16 mouse cellular contexts compared by ENCODE assay signal in genomic region chr4:151876400-151876799, GRCm38 (mm10). TPM values are rescaled to one million over a fixed set of nuclear protein-coding genes. Genes with fewer than 3 reads are reported as not detected.
DNase-seq lines count a peak whose midpoint lies in the region; ATAC-seq and TF ChIP-seq lines count a peak whose summit lies in the region.
"Had no signal": no experiment of that assay in that cellular context is flagged by ENCODE, and none has a peak within 500 bp of the region (broad histone marks: within the 10 kb centered on the region; RNA-seq: fewer than 3 reads in every experiment).

No protein-coding gene starts in this region.

- H3K4me3 ChIP-seq in kidney, embryonic 15.5 days (replicated peaks) = no peak overlapping the region
- no peak overlapping the region for H3K4me3 ChIP-seq in CH12.LX (replicated peaks in 1 of 3; ENCODE audit: low read depth in 2 of 3, low read length in 2 of 3, poor library complexity in 1 of 3)
- no peak overlapping the region for H3K4me3 ChIP-seq in embryonic facial prominence, embryonic 12.5 days
- 0 out of 2 replicates have a peak overlapping the region, but pooled peaks have one; percentile 2 for H3K4me3 ChIP-seq in midbrain, embryonic 16.5 days (ENCODE audit: low read depth, low read length)
- H3K4me3 ChIP-seq: heart, embryonic 15.5 days had no signal

- peaks cover 33% of the 10 kb centered on the region for H3K27me3 ChIP-seq in kidney, embryonic 15.5 days
- H3K27me3 ChIP-seq in CH12.LX (replicated peaks) = peaks cover 54% of the 10 kb centered on the region
- H3K27me3 ChIP-seq in embryonic facial prominence, embryonic 12.5 days = peaks cover 7% of the 10 kb centered on the region; the same call in 1 of the 2 replicates
- no peaks in the 10 kb centered on the region; the same call in 1 of the 2 replicates for H3K27me3 ChIP-seq in midbrain, embryonic 16.5 days (ENCODE audit: control insufficient read depth, insufficient read depth, low read depth, low read length)

- in situ Hi-C loops in CH12.LX (cut with MboI; ENCODE audit: low pct_ligation_motif_present, low pct_unique_long_range_greater_than_20kb, low sequenced_read_pairs) = loop anchor here (25.0 kb wide), 2 partner anchors 89 to 714 kb away; no protein-coding TSS in a partner anchor

- no peak overlapping the region for H3K27ac ChIP-seq in kidney, embryonic 15.5 days
- no peak overlapping the region for H3K27ac ChIP-seq in CH12.LX (ENCODE audit: insufficient read depth, low read depth)
- H3K27ac ChIP-seq in embryonic facial prominence, embryonic 12.5 days = no peak overlapping the region
- H3K27ac ChIP-seq in midbrain, embryonic 16.5 days (ENCODE audit: low read length) = no peak overlapping the region
- H3K27ac ChIP-seq: heart, embryonic 15.5 days; kidney, postnatal 0 days had no signal

- no peak for TF ChIP-seq POLR2A in CH12.LX (IDR thresholded peaks at IDR 0.05; ENCODE audit: low read depth, low read length)

- peak overlapping the region; percentile 18 for H3K4me2 ChIP-seq in kidney, embryonic 15.5 days
- peak overlapping the region; percentile 40; the same call in 1 of the 2 replicates for H3K4me2 ChIP-seq in CH12.LX (ENCODE audit: insufficient read depth, low read depth, poor library complexity, severe bottlenecking)
- no peak overlapping the region for H3K4me2 ChIP-seq in embryonic facial prominence, embryonic 12.5 days (replicated peaks)
- H3K4me2 ChIP-seq in midbrain, embryonic 16.5 days (ENCODE audit: low read length) = peak overlapping the region; percentile 40
- H3K4me2 ChIP-seq: heart, embryonic 15.5 days had no signal

- TF ChIP-seq RAD21 in CH12.LX (IDR thresholded peaks at IDR 0.05; ENCODE audit: low read depth, low read length) = no peak

- WGBS in kidney, embryonic 15.5 days = 52% methylated on average over 14 of the region's 14 CpGs
- whole genome bisulfite sequencing in embryonic facial prominence, embryonic 12.5 days = 54% methylated on average over 14 of the region's 14 CpGs
- WGBS in midbrain, embryonic 16.5 days = 56% methylated on average over 14 of the region's 14 CpGs

- DNase-seq in kidney, postnatal 25 days = no peak
- DNase-seq in CH12.LX (ENCODE audit: extremely low read depth) = no peak
- DNase-seq in gastrocnemius, adult 8-10 months (ENCODE audit: low spot score in 2 of 2) = no peak
- DNase-seq in thymus, postnatal 0 days (ENCODE audit: low spot score) = no peak
- DNase-seq: adrenal gland, postnatal 25 days; cerebellum, postnatal 25 days; heart, adult 11 months; liver, postnatal 0 days; lung, postnatal 4 days; right cerebral cortex, postnatal 25 days had no signal

- dilution Hi-C loops in CH12.LX (cut with MboI; ENCODE audit: extremely low pct_ligation_motif_present, extremely low pct_unique_long_range_greater_than_20kb, low sequenced_read_pairs) = no loop called here

- no peak for ATAC-seq in kidney, embryonic 15.5 days (replicated peaks; ENCODE audit: low FRiP score)
- ATAC-seq in embryonic facial prominence, embryonic 12.5 days (ENCODE audit: insufficient number of reproducible peaks, insufficient read depth, low FRiP score, low TSS enrichment) = peak; percentile 15; the same call in 1 of the 2 replicates
- ATAC-seq in midbrain, embryonic 16.5 days = peak; percentile 51; the same call in 1 of the 2 replicates
- ATAC-seq: activated CD4-positive, CD25-positive, alpha-beta regulatory T cell, adult 4 months; liver, postnatal 0 days had no signal

- TF ChIP-seq EP300 in CH12.LX (IDR thresholded peaks at IDR 0.05; ENCODE audit: low read length) = no peak

- TF ChIP-seq CTCF in CH12.LX (conservative IDR thresholded peaks at IDR 0.05 in 1 of 2, IDR thresholded peaks at IDR 0.05 in 1 of 2; ENCODE audit: low read depth in 2 of 2, low read length in 2 of 2) = no peak

- no peak overlapping the region for H3K9ac ChIP-seq in kidney, embryonic 15.5 days
- no peak overlapping the region for H3K9ac ChIP-seq in CH12.LX (ENCODE audit: insufficient read depth, low read depth)
- H3K9ac ChIP-seq in embryonic facial prominence, embryonic 12.5 days = no peak overlapping the region
- H3K9ac ChIP-seq in midbrain, embryonic 16.5 days (ENCODE audit: low read depth, low read length) = no peak overlapping the region
- H3K9ac ChIP-seq: heart, embryonic 15.5 days; liver, postnatal 0 days had no signal

- no peaks in the 10 kb centered on the region for H3K9me3 ChIP-seq in kidney, embryonic 15.5 days (replicated peaks)
- H3K9me3 ChIP-seq in CH12.LX (replicated peaks; ENCODE audit: low read length) = peaks cover 6% of the 10 kb centered on the region
- H3K9me3 ChIP-seq in embryonic facial prominence, embryonic 12.5 days = 0 out of 2 replicates have a peak, but pooled peaks cover 5% of the 10 kb centered on the region
- no peaks in the 10 kb centered on the region; the same call in 1 of the 2 replicates for H3K9me3 ChIP-seq in midbrain, embryonic 16.5 days (replicated peaks; ENCODE audit: control insufficient read depth, low read length, poor library complexity, severe bottlenecking)
- H3K9me3 ChIP-seq: heart, embryonic 15.5 days had no signal

- H3K36me3 ChIP-seq in kidney, embryonic 15.5 days = no peaks in the 10 kb centered on the region
- H3K36me3 ChIP-seq in CH12.LX (replicated peaks in 1 of 2; ENCODE audit: control insufficient read depth in 1 of 2, insufficient read depth in 1 of 2, low read length in 1 of 2) = no peaks in the 10 kb centered on the region
- H3K36me3 ChIP-seq in embryonic facial prominence, embryonic 12.5 days = no peaks in the 10 kb centered on the region
- no peaks in the 10 kb centered on the region for H3K36me3 ChIP-seq in midbrain, embryonic 16.5 days (ENCODE audit: control insufficient read depth, insufficient read depth, low read length)
- H3K36me3 ChIP-seq: heart, embryonic 15.5 days had no signal

- H3K4me1 ChIP-seq in kidney, embryonic 15.5 days = peaks cover 12% of the 10 kb centered on the region
- peaks cover 0 to 4% of the 10 kb centered on the region in 2 experiments; a peak in 1 of 4 replicates for H3K4me1 ChIP-seq in CH12.LX (ENCODE audit: control insufficient read depth in 1 of 2, insufficient read depth in 2 of 2)
- H3K4me1 ChIP-seq in embryonic facial prominence, embryonic 12.5 days = 0 out of 2 replicates have a peak, but pooled peaks cover 4% of the 10 kb centered on the region
- H3K4me1 ChIP-seq in midbrain, embryonic 16.5 days (ENCODE audit: control insufficient read depth, insufficient read depth, low read length) = peaks cover 2% of the 10 kb centered on the region; the same call in 1 of the 2 replicates

- no peaks in the 10 kb centered on the region for H3K79me2 ChIP-seq in CH12.LX (replicated peaks; ENCODE audit: control insufficient read depth, extremely low read depth, insufficient read depth, poor library complexity, severe bottlenecking)

TF ChIP-seq in CH12.LX, 34 proteins besides CTCF, POLR2A, EP300 and RAD21:
- TF ChIP-seq HCFC1 (IDR thresholded peaks at IDR 0.05; ENCODE audit: low read depth, low read length) (no peak), PAX5 (IDR thresholded peaks at IDR 0.05; ENCODE audit: low read length) (no peak), BHLHE40 (IDR thresholded peaks at IDR 0.05; ENCODE audit: low read depth, low read length) (no peak), USF2 (conservative IDR thresholded peaks at IDR 0.05; ENCODE audit: low read depth, low read length) (no peak), IRF4 (IDR thresholded peaks at IDR 0.05; ENCODE audit: low read depth, low read length) (no peak), TCF12 (IDR thresholded peaks at IDR 0.05; ENCODE audit: low read depth, low read length) (no peak), MEF2A (IDR thresholded peaks at IDR 0.05; ENCODE audit: borderline replicate concordance, low read depth, low read length) (no peak), SMC3 (IDR thresholded peaks at IDR 0.05; ENCODE audit: low read depth, low read length) (no peak), ZKSCAN1 (IDR thresholded peaks at IDR 0.05; ENCODE audit: borderline replicate concordance, low read depth, low read length) (no peak)

RNA-seq across cellular contexts. Expression of gene Camta1, which starts 14.7 kb away (rescaled TPM):
- 87.9 and 104 TPM in 2 replicates for polyA plus RNA-seq in kidney, embryonic 15.5 days (2015; fragmentation: Nextera tagmentation; extraction: Ambion mirVana)
- total RNA-seq in CH12.LX (2012; rRNA removed) (9.8 and 9.9 TPM in 2 replicates), CH12.LX (2014; rRNA removed) (15.3 and 21.3 TPM in 2 replicates)
- polyA plus RNA-seq in CH12.LX (2012; ENCODE audit: insufficient read length, low read depth) = 27.2 and 32.5 TPM in 2 replicates
- polyA plus RNA-seq in embryonic facial prominence, embryonic 12.5 days (2016; fragmentation: Nextera tagmentation; extraction: Ambion mirVana) = 107 and 115 TPM in 2 replicates
- polyA plus RNA-seq in midbrain, embryonic 16.5 days (2015; fragmentation: Nextera tagmentation; extraction: Ambion mirVana) = 155 and 159 TPM in 2 replicates
- 100 to 1,000 TPM in 2 of 4 experiments, 10 to 100 TPM in 2; 79.5 to 115 (median 98.3) TPM for total RNA-seq in gastrocnemius, adult 8-10 months (2022)
- 104 and 122 TPM in 2 replicates for polyA plus RNA-seq in thymus, postnatal 0 days (2015; fragmentation: Nextera tagmentation; extraction: Ambion mirVana)

RNA-seq across cellular contexts. Expression of gene Dnajc11, which starts 57.1 kb away (rescaled TPM):
- 77.6 and 78.3 TPM in 2 replicates for polyA plus RNA-seq in kidney, embryonic 15.5 days (2015; fragmentation: Nextera tagmentation; extraction: Ambion mirVana)
- total RNA-seq in CH12.LX (2012; rRNA removed) (63.5 and 81.2 TPM in 2 replicates), CH12.LX (2014; rRNA removed) (73.7 and 75.6 TPM in 2 replicates)
- polyA plus RNA-seq in CH12.LX (2012; ENCODE audit: insufficient read length, low read depth) = 102 and 133 TPM in 2 replicates
- 78.2 and 86.6 TPM in 2 replicates for polyA plus RNA-seq in embryonic facial prominence, embryonic 12.5 days (2016; fragmentation: Nextera tagmentation; extraction: Ambion mirVana)
- polyA plus RNA-seq in midbrain, embryonic 16.5 days (2015; fragmentation: Nextera tagmentation; extraction: Ambion mirVana) = 81.3 and 81.6 TPM in 2 replicates
- total RNA-seq in gastrocnemius, adult 8-10 months (2022) = 10 to 100 TPM; 38.7 to 58.6 (median 46.5) TPM
- 47.2 and 48.3 TPM in 2 replicates for polyA plus RNA-seq in thymus, postnatal 0 days (2015; fragmentation: Nextera tagmentation; extraction: Ambion mirVana)
